Mouse (Mus musculus) B cell, adult 2 months (primary cell): ENCODE measurements around the gene Pard3b.

Source experiments
- DNase-seq, 2 experiments: peaks; one replicate each; pipeline ENCODE4 v3.0.0; 2022

Gene Pard3b

DNA sequence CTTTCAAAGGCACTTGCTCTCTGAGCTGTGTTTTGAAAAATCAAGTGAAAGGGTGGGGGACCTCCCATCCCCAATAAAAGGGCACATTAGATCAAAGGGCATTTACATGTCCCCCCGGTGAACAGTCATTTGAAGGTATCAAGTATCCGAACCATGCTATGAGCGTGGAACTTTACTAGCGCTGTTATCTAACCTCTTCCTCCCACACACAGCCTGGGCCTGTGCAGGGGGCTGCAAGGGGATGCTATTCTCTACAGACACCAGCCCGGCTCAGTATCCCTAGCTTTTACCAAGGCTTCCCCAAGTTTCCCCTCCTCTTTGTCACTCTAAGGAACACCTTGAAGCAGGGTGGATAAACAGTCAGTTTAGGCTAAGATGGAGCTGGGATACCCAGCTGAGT, 1010.0 kb downstream of the Pard3b start:
- no peak for DNase-seq

DNA sequence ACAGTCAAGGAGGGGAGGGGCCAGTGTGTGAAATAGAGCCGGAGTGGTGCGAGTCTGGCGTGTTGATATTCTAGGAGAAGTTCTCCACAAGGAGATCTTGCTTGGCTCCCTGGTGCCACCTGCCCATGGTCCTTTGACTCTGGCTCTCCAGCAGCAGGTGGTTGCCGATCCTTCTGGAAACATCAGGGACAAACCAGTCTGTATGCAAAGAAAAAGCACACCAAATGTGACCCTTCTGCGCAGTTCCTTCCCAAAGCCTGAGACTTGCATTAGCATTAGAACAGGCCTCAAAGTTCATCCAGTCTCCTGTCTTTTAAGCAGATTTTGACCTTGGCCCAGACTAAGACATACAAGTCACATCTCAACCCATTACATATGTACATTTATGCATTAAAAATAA, 1011.9 kb downstream of the Pard3b start:
- DNase-seq, result no peak

DNA sequence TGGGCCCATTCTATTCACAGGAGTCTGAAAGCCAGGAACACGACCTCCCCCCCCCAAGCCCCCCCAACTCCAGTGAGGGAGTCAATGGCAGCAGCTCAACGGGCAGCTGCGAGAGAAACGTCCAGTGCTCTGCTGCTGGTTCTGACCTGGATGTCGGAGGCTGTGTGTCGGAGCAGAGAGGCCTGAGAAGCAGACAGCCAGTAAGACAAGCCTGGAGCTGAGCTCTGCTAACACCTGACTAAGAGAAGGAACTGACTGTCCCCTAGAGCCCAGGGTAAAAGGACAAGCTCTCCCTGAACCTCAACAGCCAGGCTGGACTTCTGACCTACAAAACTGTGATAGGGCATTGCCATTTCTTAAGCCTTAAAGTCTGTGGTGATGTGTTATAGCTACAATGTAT, 1015.8 kb downstream of the Pard3b start:
- DNase-seq, result no peak

DNA sequence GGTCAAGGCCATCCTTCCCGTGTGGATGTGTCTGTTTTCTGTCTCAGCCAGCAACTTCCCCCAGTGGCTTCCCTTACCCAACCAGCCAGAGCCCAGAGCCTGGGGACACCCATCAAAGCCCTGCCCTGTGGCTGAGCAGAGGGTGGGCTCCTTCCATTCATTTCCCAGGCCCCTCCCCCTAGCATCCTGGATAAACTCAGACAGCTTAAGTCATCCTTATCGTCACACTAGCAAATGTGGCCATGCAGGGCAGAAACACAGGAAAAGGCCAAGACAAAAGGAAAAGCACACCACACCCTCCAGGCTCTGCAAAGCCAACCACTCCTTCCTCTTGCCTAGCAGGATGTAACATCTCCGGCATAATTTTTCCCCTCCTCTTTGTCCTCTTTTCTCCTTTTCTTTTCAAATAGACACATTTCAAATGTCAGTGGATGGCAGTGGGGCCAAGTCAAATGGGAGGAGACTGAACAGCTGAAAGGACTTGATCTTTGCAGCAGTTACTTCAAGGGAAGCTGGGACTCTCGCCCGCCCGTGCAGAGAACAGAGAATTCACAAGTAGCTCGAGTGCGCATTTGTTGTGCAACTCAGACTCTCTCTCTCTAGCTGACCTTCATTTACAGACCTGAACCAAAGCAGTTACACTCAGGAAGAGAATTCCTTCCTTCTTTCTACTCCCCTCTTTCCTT, 1026.5 kb downstream of the Pard3b start:
- no peak for DNase-seq

DNA sequence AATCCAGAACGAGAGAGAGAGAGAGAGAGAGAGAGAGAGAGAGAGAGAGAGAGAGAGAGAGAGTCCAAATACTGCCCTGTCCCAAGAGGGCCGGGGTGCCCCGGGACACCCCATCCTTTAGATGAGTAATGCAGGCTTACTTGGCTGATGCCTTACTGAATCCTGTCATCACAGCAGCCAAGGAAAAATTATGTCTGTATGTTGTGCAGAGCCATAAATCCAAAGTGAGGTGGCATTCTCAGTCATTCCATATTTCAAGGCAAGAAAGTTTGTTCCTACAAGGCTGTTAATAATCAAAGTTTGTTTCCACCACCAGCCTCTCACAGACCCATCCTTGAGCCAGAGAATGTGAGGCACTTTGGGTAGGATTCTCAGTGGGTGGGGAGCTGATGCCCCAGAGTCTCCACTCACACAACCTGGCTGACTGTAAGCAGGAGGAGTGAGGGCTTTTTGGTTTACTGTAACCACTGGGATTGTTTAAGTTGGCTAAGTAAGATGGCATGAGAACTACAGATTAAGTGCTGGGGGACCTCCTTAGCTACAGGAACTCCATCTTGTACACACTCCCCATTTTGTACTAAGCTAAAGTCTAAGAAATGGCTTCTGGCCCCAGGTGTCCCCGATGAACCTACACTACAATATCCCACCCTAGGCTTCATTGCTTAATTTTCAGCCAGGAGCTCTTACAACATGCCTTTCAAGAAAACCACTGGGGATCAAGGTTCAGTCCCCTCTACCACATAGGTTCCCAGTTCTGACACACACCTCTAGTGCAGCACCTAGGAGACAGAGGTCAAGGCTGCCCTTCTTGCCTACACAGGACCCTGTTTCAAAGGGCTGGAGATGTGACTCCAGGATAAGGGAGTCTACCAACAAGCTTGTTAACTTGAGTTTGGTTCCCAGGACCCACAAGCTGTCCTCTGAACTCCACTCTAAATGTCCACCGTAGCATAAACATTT, 1027.4 kb downstream of the Pard3b start:
- no peak for DNase-seq

DNA sequence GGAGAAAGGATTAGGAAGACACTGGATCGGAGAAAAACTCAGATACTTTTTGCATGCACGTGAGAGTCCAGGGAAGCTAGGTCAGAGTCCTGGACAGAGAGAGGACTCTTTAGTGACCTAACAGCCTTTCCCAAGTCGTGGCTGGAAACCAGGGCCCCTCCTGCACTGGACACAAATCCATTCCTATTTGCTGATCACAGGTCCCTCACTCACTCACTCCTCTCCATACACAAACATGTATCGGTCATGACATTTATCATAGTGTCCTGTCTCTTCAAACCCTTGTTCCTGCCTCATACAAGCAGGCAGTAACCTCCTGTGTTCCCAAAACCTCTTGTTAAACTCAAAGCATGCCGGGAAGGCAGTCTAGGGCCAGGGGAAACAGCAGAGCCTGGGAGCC, 1028.2 kb downstream of the Pard3b start:
- no peak for DNase-seq

DNA sequence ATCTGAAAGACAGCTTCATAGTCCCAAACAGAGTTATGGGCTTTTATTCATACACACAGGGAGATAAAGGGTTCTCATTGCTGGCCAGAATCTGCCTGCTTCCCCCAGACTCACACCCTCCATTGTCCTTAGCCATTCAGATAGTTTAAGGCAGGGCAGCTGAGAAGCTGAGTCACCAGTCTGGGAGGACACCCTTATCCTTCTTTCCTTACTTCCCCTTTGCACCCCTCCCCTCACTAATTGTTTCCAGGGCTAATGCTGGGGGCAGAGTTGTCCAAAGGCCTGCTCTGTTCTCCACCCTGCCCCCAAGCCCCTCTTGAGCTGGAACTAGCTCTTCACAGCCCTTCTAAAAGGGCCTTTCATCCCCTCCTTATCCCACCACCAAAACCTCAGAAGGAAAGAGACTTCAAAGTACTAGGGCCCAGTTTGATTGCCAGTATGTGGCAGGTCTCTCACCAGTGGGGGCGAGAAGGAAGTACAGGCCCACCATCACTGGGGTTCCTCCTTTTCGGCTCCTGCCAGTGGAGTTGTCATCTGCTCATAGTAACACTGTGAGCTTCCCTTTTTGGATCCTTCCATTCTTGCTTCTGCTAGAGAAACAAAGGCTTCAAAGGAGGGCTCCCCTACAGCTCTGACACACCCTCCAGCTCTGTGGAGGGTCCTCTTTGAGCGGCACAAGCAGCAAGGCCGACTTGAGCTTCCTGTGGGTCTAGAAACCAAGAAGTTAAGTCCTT, 1040.2 kb downstream of the Pard3b start:
- DNase-seq, result no peak

DNA sequence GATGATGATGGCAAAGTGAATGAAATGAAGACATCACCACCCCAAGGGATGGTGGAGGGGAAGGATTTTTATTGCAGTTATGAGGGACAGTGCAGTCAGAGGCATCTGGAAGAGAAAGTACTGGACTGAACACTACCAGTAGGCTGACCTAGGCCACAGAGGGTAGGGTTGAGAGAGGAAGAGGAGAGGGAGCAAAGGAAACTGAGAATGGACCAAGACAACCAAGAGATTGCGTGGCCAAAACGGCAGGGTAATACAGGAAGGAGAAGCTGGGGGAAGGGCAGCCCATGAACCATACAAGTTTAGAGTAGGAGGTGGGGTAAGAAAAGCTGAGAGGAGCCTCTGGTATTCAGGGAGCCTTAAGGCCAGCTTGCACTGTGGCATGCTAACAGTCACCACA, 1040.8 kb downstream of the Pard3b start:
- DNase-seq, result no peak

DNA sequence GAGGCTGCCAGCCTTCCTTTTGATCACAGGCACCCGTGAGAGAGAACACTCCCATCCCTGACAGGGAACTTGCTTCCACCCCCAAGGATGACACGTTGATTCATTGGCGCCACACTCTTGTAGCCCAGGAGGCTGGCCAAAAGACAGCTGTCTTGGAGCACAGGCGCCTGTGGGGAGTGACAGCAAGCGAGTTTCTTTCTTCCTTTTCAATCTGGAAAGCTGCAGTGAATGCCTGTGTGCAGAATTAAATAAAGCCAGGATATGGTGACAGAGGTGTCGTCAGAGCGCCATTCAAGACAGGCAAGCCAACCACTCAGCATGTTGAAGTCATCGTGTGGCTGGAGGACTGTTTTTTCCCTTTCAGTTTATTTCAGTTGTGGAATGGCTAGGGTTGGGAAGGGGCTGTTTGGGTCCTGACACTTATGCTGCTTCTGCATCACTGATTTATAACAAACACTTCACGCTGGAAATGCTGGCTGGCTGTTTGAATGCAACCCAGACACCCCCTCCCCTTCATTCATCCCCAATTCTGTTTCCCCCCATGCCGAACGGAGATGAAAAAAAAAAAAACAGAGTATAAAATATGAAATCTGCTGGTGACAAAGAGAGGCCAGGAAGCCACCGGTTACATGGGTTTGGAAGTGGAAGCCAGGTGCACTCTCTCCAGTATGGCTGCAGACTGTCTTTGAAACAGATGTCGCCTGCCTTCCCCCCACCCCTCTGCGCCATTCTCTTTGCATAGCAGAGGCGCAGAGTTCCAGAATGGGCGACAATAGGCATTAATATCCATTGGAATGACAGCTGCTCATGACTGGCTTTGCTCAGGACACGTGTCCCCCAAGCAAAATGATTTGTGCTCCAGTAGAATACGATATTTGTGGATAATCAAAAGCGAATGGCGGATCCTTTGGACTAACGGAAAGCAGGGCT, 1044.1 kb downstream of the Pard3b start:
- no peak for DNase-seq

DNA sequence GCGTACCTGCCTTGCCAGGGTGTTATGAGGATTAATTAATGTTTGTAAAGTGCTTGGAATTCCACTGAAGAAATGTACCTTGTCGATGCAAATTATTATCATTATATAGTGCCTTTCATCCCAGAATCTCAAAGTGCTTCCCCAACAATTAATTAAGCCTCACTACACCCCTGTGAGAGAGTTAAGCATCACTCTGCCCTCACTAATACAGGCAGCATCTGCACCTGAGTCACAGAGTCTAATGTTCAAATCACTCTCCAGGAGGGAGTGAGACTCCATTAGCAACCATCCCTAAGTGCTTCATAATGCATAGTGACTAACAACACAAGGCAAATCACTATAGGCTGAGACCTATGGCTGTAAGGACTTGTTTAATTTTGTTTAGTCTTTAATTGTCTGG, 1044.9 kb downstream of the Pard3b start:
- DNase-seq, result no peak

DNA sequence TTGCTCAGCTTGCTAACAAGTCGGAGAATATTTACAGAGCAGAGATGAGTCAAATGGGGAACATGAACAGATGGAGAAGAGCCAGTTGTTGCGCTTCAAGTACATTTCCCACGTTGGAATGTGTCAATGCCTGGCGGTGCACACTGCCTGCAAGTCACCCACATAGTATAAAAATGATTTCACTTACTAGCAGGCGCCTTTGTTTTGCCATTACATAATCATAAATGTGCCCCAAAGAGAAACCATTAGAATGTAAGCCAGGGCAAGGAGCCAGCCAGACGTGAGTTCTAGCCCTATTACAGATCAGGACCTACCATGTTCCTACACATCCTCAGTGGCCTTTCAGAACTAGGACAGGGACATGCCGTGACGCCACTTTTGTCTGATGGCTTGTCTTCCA, 1048.9 kb downstream of the Pard3b start:
- no peak for DNase-seq

DNA sequence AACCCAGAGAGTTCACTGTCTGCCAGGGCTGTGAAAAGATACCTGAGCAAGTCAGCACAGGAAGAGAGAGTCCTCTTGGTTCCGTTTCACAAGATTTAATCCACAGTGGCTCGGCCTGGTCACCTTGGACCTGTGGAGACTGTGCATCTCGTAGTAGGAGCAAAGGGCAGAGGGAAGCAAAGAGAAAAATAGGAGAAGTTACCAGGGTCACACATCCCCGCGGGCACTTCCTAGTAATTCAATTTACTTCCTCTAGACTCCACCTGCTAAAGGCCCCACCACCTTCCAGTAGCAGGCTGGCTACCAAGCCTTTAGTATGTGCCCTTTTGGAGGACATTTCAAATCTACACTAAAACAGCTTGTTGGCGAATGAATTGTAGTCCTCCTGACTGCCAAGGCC, 1052.6 kb downstream of the Pard3b start:
- DNase-seq, result no peak
